Mouse (Mus musculus): Measurements from ENCODE around the gene Gatm. TPM values are rescaled to one million over a fixed set of nuclear protein-coding genes. Genes with fewer than 3 reads are reported as not detected.

Gatm gene
- total RNA-seq, 1 experiment = 2.2 TPM

DNA sequence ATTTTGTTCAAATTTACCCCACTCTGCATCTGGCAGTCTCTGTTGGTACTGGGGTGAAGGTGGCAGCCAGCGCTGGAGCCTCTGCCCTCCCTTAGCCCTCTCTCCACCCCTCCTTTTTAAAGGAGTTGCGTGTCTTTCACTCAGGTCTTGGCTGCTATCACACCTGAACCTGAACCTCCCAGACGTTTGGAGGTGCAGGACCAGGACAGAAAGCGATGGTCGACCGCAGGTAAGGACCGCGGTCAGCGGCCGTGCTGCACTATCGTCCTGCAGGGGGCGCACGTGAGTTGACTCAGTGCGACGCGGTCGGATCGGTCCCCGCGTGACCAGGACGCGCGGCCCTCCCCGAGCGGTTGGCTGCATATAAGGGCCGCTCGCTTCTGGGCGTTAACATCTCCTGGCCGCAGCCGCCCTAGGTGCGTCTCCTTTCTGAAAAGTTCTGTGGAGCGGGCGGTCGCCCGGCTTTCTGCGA lies 26.5 kb upstream of the Gatm start:
- no peak for TF ChIP-seq ZC3H11A (IDR thresholded peaks at IDR 0.05; ENCODE audit: borderline replicate concordance, low read depth, low read length)
- TF ChIP-seq ZNF384 (IDR thresholded peaks at IDR 0.05; ENCODE audit: low read depth, low read length) = no peak
- no peak for TF ChIP-seq HCFC1 (IDR thresholded peaks at IDR 0.05; ENCODE audit: borderline replicate concordance, insufficient read depth, low read length)
- TF ChIP-seq MAFK (IDR thresholded peaks at IDR 0.05; ENCODE audit: insufficient read depth, low read depth, low read length) = no peak
- TF ChIP-seq CHD2 (IDR thresholded peaks at IDR 0.05; ENCODE audit: low read depth, low read length) = no peak
- H3K4me1 ChIP-seq (ENCODE audit: control insufficient read depth in 2 of 2, insufficient read depth in 2 of 2, low read length in 2 of 2, poor library complexity in 1 of 2) = no peaks in the 10 kb centered on the region; a peak in 1 of 4 replicates
- H3K36me3 ChIP-seq (ENCODE audit: control insufficient read depth, insufficient read depth, low read length, poor library complexity, severe bottlenecking) = peaks cover 3% of the 10 kb centered on the region; the same call in 1 of the 2 replicates
- in situ Hi-C loops (cut with MboI; ENCODE audit: low sequenced_read_pairs in 2 of 2, unreplicated experiment in 2 of 2) = no loop called here
- H3K4me3 ChIP-seq (ENCODE audit: insufficient read depth in 1 of 2, low read depth in 1 of 2, low read length in 2 of 2, poor library complexity in 1 of 2, severe bottlenecking in 1 of 2) = peak overlapping the region; percentile 65 to 66
- peak overlapping the region; percentile 53 for H3K9ac ChIP-seq (ENCODE audit: insufficient read depth, low read depth, low read length, poor library complexity, severe bottlenecking)
- H3K9me3 ChIP-seq (ENCODE audit: control insufficient read depth, insufficient read depth, low read depth, low read length) = no peaks in the 10 kb centered on the region
- peak; percentile 46 for DNase-seq (ENCODE audit: low read depth, low spot score)
- no peak overlapping the region for H3K27ac ChIP-seq (ENCODE audit: insufficient read depth, low read depth, low read length, poor library complexity, severe bottlenecking)

GRCm38 (mm10) chr2:122636686-122637085 lies 25.6 kb upstream of the Gatm start, which contains the start of gene AA467197:
TSS of gene AA467197 (plus strand) at chr2:122636986.
- peaks cover 3% of the 10 kb centered on the region; the same call in 1 of the 2 replicates for H3K36me3 ChIP-seq (ENCODE audit: control insufficient read depth, insufficient read depth, low read length, poor library complexity, severe bottlenecking)
- peak within 1 kb of the TSS; percentile 53 for H3K9ac ChIP-seq (ENCODE audit: insufficient read depth, low read depth, low read length, poor library complexity, severe bottlenecking)
- no peak within 1 kb of the TSS for H3K27ac ChIP-seq (ENCODE audit: insufficient read depth, low read depth, low read length, poor library complexity, severe bottlenecking)
- no peaks in the 10 kb centered on the region; a peak in 1 of 4 replicates for H3K4me1 ChIP-seq (ENCODE audit: control insufficient read depth in 2 of 2, insufficient read depth in 2 of 2, low read length in 2 of 2, poor library complexity in 1 of 2)
- H3K9me3 ChIP-seq (ENCODE audit: control insufficient read depth, insufficient read depth, low read depth, low read length) = no peaks in the 10 kb centered on the region
- no peak for TF ChIP-seq HCFC1 (IDR thresholded peaks at IDR 0.05; ENCODE audit: borderline replicate concordance, insufficient read depth, low read length)
- TF ChIP-seq CHD2 (IDR thresholded peaks at IDR 0.05; ENCODE audit: low read depth, low read length) = no peak
- no peak for TF ChIP-seq ZNF384 (IDR thresholded peaks at IDR 0.05; ENCODE audit: low read depth, low read length)
- TF ChIP-seq ZC3H11A (IDR thresholded peaks at IDR 0.05; ENCODE audit: borderline replicate concordance, low read depth, low read length) = no peak
- DNase-seq (ENCODE audit: low read depth, low spot score) = no peak
- in situ Hi-C loops (cut with MboI; ENCODE audit: low sequenced_read_pairs in 2 of 2, unreplicated experiment in 2 of 2) = no loop called here
- peak within 1 kb of the TSS; percentile 65 to 66 for H3K4me3 ChIP-seq (ENCODE audit: insufficient read depth in 1 of 2, low read depth in 1 of 2, low read length in 2 of 2, poor library complexity in 1 of 2, severe bottlenecking in 1 of 2)

DNA sequence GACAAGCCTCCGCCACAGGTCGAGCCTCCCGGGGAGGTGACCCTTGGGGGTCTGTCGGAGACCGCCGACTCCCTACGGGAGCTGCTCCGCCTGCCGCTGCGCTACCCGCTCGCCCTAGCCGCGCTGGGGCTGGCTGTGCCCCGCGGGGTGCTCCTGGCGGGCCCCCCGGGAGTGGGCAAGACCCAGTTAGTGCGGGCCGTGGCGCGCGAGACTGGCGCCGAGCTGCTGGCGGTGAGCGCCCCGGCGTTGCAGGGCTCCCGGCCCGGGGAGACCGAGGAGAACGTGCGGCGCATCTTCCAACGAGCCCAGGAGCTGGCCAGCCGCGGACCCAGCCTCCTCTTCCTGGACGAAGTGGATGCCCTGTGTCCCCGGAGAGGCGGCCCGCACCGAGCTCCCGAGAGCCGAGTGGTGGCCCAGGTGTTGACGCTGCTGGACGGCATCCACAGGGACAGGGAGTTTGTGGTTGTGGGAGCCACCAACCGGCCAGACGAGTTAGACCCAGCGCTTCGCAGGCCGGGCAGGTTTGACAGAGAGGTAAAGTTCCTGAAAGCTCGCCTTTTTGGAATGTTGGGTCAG lies 20.2 kb upstream of the Gatm start:
- TF ChIP-seq ZNF384 (IDR thresholded peaks at IDR 0.05; ENCODE audit: low read depth, low read length) (no peak), CHD2 (IDR thresholded peaks at IDR 0.05; ENCODE audit: low read depth, low read length) (no peak), MAFK (IDR thresholded peaks at IDR 0.05; ENCODE audit: insufficient read depth, low read depth, low read length) (no peak), HCFC1 (IDR thresholded peaks at IDR 0.05; ENCODE audit: borderline replicate concordance, insufficient read depth, low read length) (no peak), ZC3H11A (IDR thresholded peaks at IDR 0.05; ENCODE audit: borderline replicate concordance, low read depth, low read length) (no peak)
- Histone ChIP-seq H3K9ac (ENCODE audit: insufficient read depth, low read depth, low read length, poor library complexity, severe bottlenecking) (peak overlapping the region; percentile 90), H3K4me1 (ENCODE audit: control insufficient read depth in 2 of 2, insufficient read depth in 2 of 2, low read length in 2 of 2, poor library complexity in 1 of 2) (no peaks in the 10 kb centered on the region; a peak in 1 of 4 replicates), H3K36me3 (ENCODE audit: control insufficient read depth, insufficient read depth, low read length, poor library complexity, severe bottlenecking) (peaks cover 3% of the 10 kb centered on the region; the same call in 1 of the 2 replicates), H3K27ac (ENCODE audit: insufficient read depth, low read depth, low read length, poor library complexity, severe bottlenecking) (no peak overlapping the region), H3K9me3 (ENCODE audit: control insufficient read depth, insufficient read depth, low read depth, low read length) (peaks cover 6% of the 10 kb centered on the region; the same call in 1 of the 2 replicates), H3K4me3 (ENCODE audit: insufficient read depth in 1 of 2, low read depth in 1 of 2, low read length in 2 of 2, poor library complexity in 1 of 2, severe bottlenecking in 1 of 2) (peak overlapping the region; percentile 82 to 83)
- in situ Hi-C loops (cut with MboI; ENCODE audit: low sequenced_read_pairs in 2 of 2, unreplicated experiment in 2 of 2) = no loop called here
- no peak for DNase-seq (ENCODE audit: low read depth, low spot score)

- in situ Hi-C loops (cut with MboI; ENCODE audit: low sequenced_read_pairs in 2 of 2, unreplicated experiment in 2 of 2) = no loop called here
- Histone ChIP-seq H3K4me3 (ENCODE audit: insufficient read depth in 1 of 2, low read depth in 1 of 2, low read length in 2 of 2, poor library complexity in 1 of 2, severe bottlenecking in 1 of 2) (peak overlapping the region; percentile 82 to 83), H3K9me3 (ENCODE audit: control insufficient read depth, insufficient read depth, low read depth, low read length) (peaks cover 6% of the 10 kb centered on the region; the same call in 1 of the 2 replicates), H3K27ac (ENCODE audit: insufficient read depth, low read depth, low read length, poor library complexity, severe bottlenecking) (no peak overlapping the region), H3K9ac (ENCODE audit: insufficient read depth, low read depth, low read length, poor library complexity, severe bottlenecking) (peak overlapping the region; percentile 90), H3K4me1 (ENCODE audit: control insufficient read depth in 2 of 2, insufficient read depth in 2 of 2, low read length in 2 of 2, poor library complexity in 1 of 2) (no peaks in the 10 kb centered on the region; a peak in 1 of 4 replicates), H3K36me3 (ENCODE audit: control insufficient read depth, insufficient read depth, low read length, poor library complexity, severe bottlenecking) (peaks cover 3% of the 10 kb centered on the region; the same call in 1 of the 2 replicates)
- DNase-seq (ENCODE audit: low read depth, low spot score) = peak; percentile 61
- TF ChIP-seq ZC3H11A (IDR thresholded peaks at IDR 0.05; ENCODE audit: borderline replicate concordance, low read depth, low read length) (no peak), ZNF384 (IDR thresholded peaks at IDR 0.05; ENCODE audit: low read depth, low read length) (no peak), MAFK (IDR thresholded peaks at IDR 0.05; ENCODE audit: insufficient read depth, low read depth, low read length) (no peak), CHD2 (IDR thresholded peaks at IDR 0.05; ENCODE audit: low read depth, low read length) (no peak), HCFC1 (IDR thresholded peaks at IDR 0.05; ENCODE audit: borderline replicate concordance, insufficient read depth, low read length) (no peak)
Measured at GRCm38 (mm10) chr2:122630465-122631225, 19.5 kb upstream of the Gatm start.

Data from ES-E14 (cell line).